Mouse (Mus musculus): ENCODE data around the gene Ppfibp1. TPM values are rescaled to one million over a fixed set of nuclear protein-coding genes. Genes with fewer than 3 reads are reported as not detected.
A peak's percentile ranks its signal among the peaks of the same experiment; 100 is the strongest.

Ppfibp1 gene
- total RNA-seq, 2 experiments from 2014 or later: 97.4 to 115 TPM

- peak; percentile 52 to 56 for DNase-seq
Observed at GRCm38 (mm10) chr6:146959908-146960680, 71.8 kb downstream of the Ppfibp1 start.

- no peak for DNase-seq
Observed at GRCm38 (mm10) chr6:146960956-146961355, 72.7 kb downstream of the Ppfibp1 start.

GRCm38 (mm10) chr6:146961832-146962481 lies 73.7 kb downstream of the Ppfibp1 start:
- no peak for DNase-seq

- no peak for DNase-seq
Observed at GRCm38 (mm10) chr6:146963396-146964150, 75.3 kb downstream of the Ppfibp1 start.

GRCm38 (mm10) chr6:146965139-146965772 lies 77.0 kb downstream of the Ppfibp1 start:
- no peak for DNase-seq

GRCm38 (mm10) chr6:146966446-146967019 lies 78.2 kb downstream of the Ppfibp1 start:
- no peak for DNase-seq

- no peak for DNase-seq
Observed at GRCm38 (mm10) chr6:146967836-146968235, 79.5 kb downstream of the Ppfibp1 start.

- DNase-seq: no peak
Observed at GRCm38 (mm10) chr6:146970811-146971210, 82.5 kb downstream of the Ppfibp1 start.

- no peak for DNase-seq
Observed at GRCm38 (mm10) chr6:146971366-146971765, 83.1 kb downstream of the Ppfibp1 start.

GRCm38 (mm10) chr6:146972009-146972408 lies 83.7 kb downstream of the Ppfibp1 start:
- no peak for DNase-seq

- DNase-seq: no peak
Observed at GRCm38 (mm10) chr6:146972740-146973139, 84.5 kb downstream of the Ppfibp1 start.

- DNase-seq: peak; percentile 26 to 55
Observed at GRCm38 (mm10) chr6:146973406-146973805, 85.1 kb downstream of the Ppfibp1 start.

- no peak for DNase-seq
Observed at GRCm38 (mm10) chr6:146973830-146974229, 85.5 kb downstream of the Ppfibp1 start.

GRCm38 (mm10) chr6:146976446-146976845 lies 88.2 kb downstream of the Ppfibp1 start:
- DNase-seq: no peak

GRCm38 (mm10) chr6:146978691-146979114 lies 90.4 kb downstream of the Ppfibp1 start:
- DNase-seq: peak; percentile 16 to 34

GRCm38 (mm10) chr6:146979115-146979744 lies 90.9 kb downstream of the Ppfibp1 start:
- no peak for DNase-seq

GRCm38 (mm10) chr6:146979953-146980352 lies 91.7 kb downstream of the Ppfibp1 start:
- no peak for DNase-seq

- DNase-seq: no peak
Observed at GRCm38 (mm10) chr6:146981249-146981835, 93.1 kb downstream of the Ppfibp1 start.

GRCm38 (mm10) chr6:146984569-146984968 lies 96.3 kb downstream of the Ppfibp1 start:
- DNase-seq: no peak

GRCm38 (mm10) chr6:146994236-146994635 lies 105.9 kb downstream of the Ppfibp1 start:
- peak; percentile 66 to 79 for DNase-seq

GRCm38 (mm10) chr6:146995391-146995790 lies 107.1 kb downstream of the Ppfibp1 start:
- DNase-seq: no peak

Measured in adrenal gland, postnatal 36 days (tissue).